Comparison of ENCODE assay signal across 17 mouse cellular contexts in the genomic region with DNA sequence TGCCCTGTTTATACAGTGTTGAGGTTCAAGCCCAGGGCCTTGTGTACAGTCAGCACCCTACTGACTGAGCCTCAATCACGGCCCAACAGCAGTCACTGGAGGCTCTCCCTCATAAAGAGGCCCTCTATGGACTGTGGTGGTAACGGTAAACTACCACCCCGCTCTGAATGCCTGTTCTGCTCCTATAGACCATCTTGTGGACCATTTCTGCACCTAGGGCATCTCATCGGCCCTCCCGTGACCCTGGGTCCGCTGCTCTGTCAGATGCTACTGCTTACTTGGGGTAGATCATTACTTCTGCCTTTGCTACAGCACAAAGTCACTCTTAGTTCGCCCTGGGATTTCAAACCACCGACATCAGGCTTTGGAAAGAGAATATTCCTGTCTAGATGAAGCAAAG.
"Had no signal": no experiment of that assay in that cellular context is flagged by ENCODE, and none has a peak within 500 bp of the region (broad histone marks: within the 10 kb centered on the region; RNA-seq: fewer than 3 reads in every experiment).

No protein-coding gene starts in this region.

- H3K4me3 ChIP-seq: neural tube, embryonic 12.5 days; neural tube, embryonic 13.5 days; neural tube, embryonic 15.5 days; stomach, embryonic 15.5 days had no signal

- H3K27ac ChIP-seq: neural tube, embryonic 12.5 days; neural tube, embryonic 13.5 days; neural tube, embryonic 15.5 days; stomach, embryonic 15.5 days; stomach, postnatal 0 days had no signal

- H3K4me1 ChIP-seq: neural tube, embryonic 12.5 days; neural tube, embryonic 13.5 days; neural tube, embryonic 15.5 days; stomach, embryonic 15.5 days had no signal

- H3K9me3 ChIP-seq: neural tube, embryonic 12.5 days; neural tube, embryonic 13.5 days; neural tube, embryonic 15.5 days; stomach, embryonic 15.5 days had no signal

- DNase-seq: retina, postnatal 1 day; right cerebral cortex, adult 18-20 months; right cerebral cortex, postnatal 14 days; right cerebral cortex, postnatal 25 days; right cerebral cortex, postnatal 4 days; spleen, adult 18-20 months; thymus, adult 18-20 months; thymus, adult 2 months; thymus, postnatal 14 days; thymus, postnatal 25 days; thymus, postnatal 36 days; thymus, postnatal 4 days had no signal

- H3K36me3 ChIP-seq: neural tube, embryonic 12.5 days; neural tube, embryonic 13.5 days; neural tube, embryonic 15.5 days; stomach, embryonic 15.5 days had no signal

- H3K27me3 ChIP-seq: neural tube, embryonic 12.5 days; neural tube, embryonic 13.5 days; neural tube, embryonic 15.5 days; stomach, embryonic 15.5 days had no signal
